Comparison of ENCODE assay signal across 13 mouse cellular contexts in genomic region chr11:107513047-107513446, GRCm38 (mm10). TPM values are rescaled to one million over a fixed set of nuclear protein-coding genes. Genes with fewer than 3 reads are reported as not detected.
DNase-seq lines count a peak whose midpoint lies in the region; ATAC-seq and TF ChIP-seq lines count a peak whose summit lies in the region.
"Had no signal": no experiment of that assay in that cellular context is flagged by ENCODE, and none has a peak within 500 bp of the region (broad histone marks: within the 10 kb centered on the region; RNA-seq: fewer than 3 reads in every experiment).

No protein-coding gene starts in this region.

- TF ChIP-seq POLR2A in heart, adult 2 months (IDR thresholded peaks at IDR 0.05; ENCODE audit: insufficient read depth, low read depth, low read length) = no peak

- no peak overlapping the region for H3K9ac ChIP-seq in heart, adult 2 months (ENCODE audit: low read depth, low read length)
- no peak overlapping the region for H3K9ac ChIP-seq in lung, embryonic 14.5 days
- no peak overlapping the region for H3K9ac ChIP-seq in embryonic facial prominence, embryonic 15.5 days
- H3K9ac ChIP-seq in midbrain, embryonic 15.5 days = no peak overlapping the region
- H3K9ac ChIP-seq: forebrain, embryonic 12.5 days; neural tube, embryonic 13.5 days had no signal

- peaks cover 6% of the 10 kb centered on the region for H3K4me1 ChIP-seq in heart, adult 2 months (ENCODE audit: control insufficient read depth, insufficient read depth, low read length)
- no peaks in the 10 kb centered on the region for H3K4me1 ChIP-seq in lung, embryonic 14.5 days (ENCODE audit: insufficient read depth)
- H3K4me1 ChIP-seq in embryonic facial prominence, embryonic 15.5 days = peaks cover 25% of the 10 kb centered on the region
- peaks cover 15% of the 10 kb centered on the region for H3K4me1 ChIP-seq in midbrain, embryonic 15.5 days

- no peak overlapping the region for H3K4me3 ChIP-seq in heart, adult 2 months
- no peak overlapping the region for H3K4me3 ChIP-seq in lung, embryonic 14.5 days (ENCODE audit: low read depth, low read length)
- H3K4me3 ChIP-seq in embryonic facial prominence, embryonic 15.5 days (replicated peaks) = no peak overlapping the region
- H3K4me3 ChIP-seq in midbrain, embryonic 15.5 days = no peak overlapping the region
- H3K4me3 ChIP-seq: forebrain, embryonic 12.5 days; hindbrain, embryonic 10.5 days; neural tube, embryonic 13.5 days had no signal

- no peaks in the 10 kb centered on the region for H3K9me3 ChIP-seq in lung, embryonic 14.5 days (ENCODE audit: low read depth, low read length)
- H3K9me3 ChIP-seq in embryonic facial prominence, embryonic 15.5 days (replicated peaks) = no peaks in the 10 kb centered on the region
- H3K9me3 ChIP-seq in midbrain, embryonic 15.5 days = no peaks in the 10 kb centered on the region
- H3K9me3 ChIP-seq: forebrain, embryonic 12.5 days; hindbrain, embryonic 10.5 days; neural tube, embryonic 13.5 days had no signal

- no peak for TF ChIP-seq CTCF in heart, adult 2 months (IDR thresholded peaks at IDR 0.05)
- no peak for TF ChIP-seq CTCF in lung, embryonic 14.5 days (IDR thresholded peaks at IDR 0.05; ENCODE audit: low read depth)

- peak; percentile 23 for DNase-seq in heart, adult 2 months
- no peak for DNase-seq in heart, adult 9 months (ENCODE audit: low spot score in 2 of 2)
- peak; percentile 55 for DNase-seq in lung, embryonic 14.5 days
- no peak for DNase-seq in lung, postnatal 25 days (ENCODE audit: low spot score)
- DNase-seq in thymus, postnatal 36 days = no peak
- DNase-seq in ovary, adult 18-20 months (ENCODE audit: low spot score) = no peak
- DNase-seq: adrenal gland, adult 2 months; lung, postnatal 36 days had no signal

- no peak overlapping the region for H3K4me2 ChIP-seq in lung, embryonic 14.5 days
- no peak overlapping the region; the same call in 1 of the 2 replicates for H3K4me2 ChIP-seq in embryonic facial prominence, embryonic 15.5 days (replicated peaks)
- no peak overlapping the region for H3K4me2 ChIP-seq in midbrain, embryonic 15.5 days
- H3K4me2 ChIP-seq: forebrain, embryonic 12.5 days; neural tube, embryonic 13.5 days had no signal

- no peaks in the 10 kb centered on the region for H3K36me3 ChIP-seq in heart, adult 2 months (ENCODE audit: control insufficient read depth, insufficient read depth, low read length)
- no peaks in the 10 kb centered on the region for H3K36me3 ChIP-seq in lung, embryonic 14.5 days (ENCODE audit: insufficient read depth)
- no peaks in the 10 kb centered on the region for H3K36me3 ChIP-seq in embryonic facial prominence, embryonic 15.5 days
- no peaks in the 10 kb centered on the region for H3K36me3 ChIP-seq in midbrain, embryonic 15.5 days (replicated peaks)
- H3K36me3 ChIP-seq: forebrain, embryonic 12.5 days; hindbrain, embryonic 10.5 days; neural tube, embryonic 13.5 days had no signal

- 29% methylated on average over 10 of the region's 10 CpGs for WGBS in heart, adult 2 months
- 62% methylated on average over 10 of the region's 10 CpGs for WGBS in lung, embryonic 14.5 days
- WGBS in embryonic facial prominence, embryonic 15.5 days = 36% methylated on average over 10 of the region's 10 CpGs
- 70% methylated on average over 10 of the region's 10 CpGs for WGBS in midbrain, embryonic 15.5 days

- no peaks in the 10 kb centered on the region for H3K27me3 ChIP-seq in heart, adult 2 months (ENCODE audit: control insufficient read depth, insufficient read depth, low read length)
- H3K27me3 ChIP-seq in lung, embryonic 14.5 days (ENCODE audit: insufficient read depth, low read length) = no peaks in the 10 kb centered on the region
- H3K27me3 ChIP-seq in embryonic facial prominence, embryonic 15.5 days = 0 out of 2 replicates have a peak, but pooled peaks cover 4% of the 10 kb centered on the region
- no peaks in the 10 kb centered on the region for H3K27me3 ChIP-seq in midbrain, embryonic 15.5 days (replicated peaks)
- H3K27me3 ChIP-seq: forebrain, embryonic 12.5 days had no signal

- intact Hi-C loops in heart, adult 2 months (cut with DNase I) = loop anchor here (2.0 kb wide), 1 partner anchor 340 kb away; no protein-coding TSS in a partner anchor

- ATAC-seq in lung, embryonic 14.5 days (ENCODE audit: insufficient read depth) = no peak
- no peak; the same call in 1 of the 2 replicates for ATAC-seq in embryonic facial prominence, embryonic 15.5 days (ENCODE audit: insufficient number of reproducible peaks, low FRiP score, low TSS enrichment, low read depth)
- peak; percentile 58 for ATAC-seq in midbrain, embryonic 15.5 days (replicated peaks)

- H3K27ac ChIP-seq in heart, adult 2 months = no peak overlapping the region
- no peak overlapping the region for H3K27ac ChIP-seq in lung, embryonic 14.5 days (ENCODE audit: low read depth)
- peak overlapping the region; percentile 76 for H3K27ac ChIP-seq in embryonic facial prominence, embryonic 15.5 days (replicated peaks)
- 0 out of 2 replicates have a peak overlapping the region, but pooled peaks have one; percentile 29 for H3K27ac ChIP-seq in midbrain, embryonic 15.5 days
- H3K27ac ChIP-seq: forebrain, embryonic 12.5 days; hindbrain, embryonic 10.5 days; neural tube, embryonic 13.5 days had no signal

- H3K79me2 ChIP-seq in heart, adult 2 months (replicated peaks; ENCODE audit: control insufficient read depth, insufficient read depth, low read length) = no peaks in the 10 kb centered on the region

- TF ChIP-seq EP300 in heart, adult 2 months (IDR thresholded peaks at IDR 0.05; ENCODE audit: insufficient read depth, low read depth, low read length) = no peak

RNA-seq across cellular contexts. Expression of gene Psmd12, which starts 33.8 kb away (rescaled TPM):
- 10 to 100 TPM; 78.3 to 92.2 TPM for total RNA-seq in heart, adult 2 months (2021)
- 22.6 and 42.4 TPM in 2 replicates for polyA plus RNA-seq in heart, adult 2 months (2012; rRNA removed)
- 188 and 192 TPM in 2 replicates for polyA plus RNA-seq in lung, embryonic 14.5 days (2014; fragmentation: Nextera tagmentation; extraction: Ambion mirVana)
- 153 and 161 TPM in 2 replicates for polyA plus RNA-seq in embryonic facial prominence, embryonic 15.5 days (2015; fragmentation: Nextera tagmentation; extraction: Ambion mirVana)
- 140 and 148 TPM in 2 replicates for polyA plus RNA-seq in midbrain, embryonic 15.5 days (2015; fragmentation: Nextera tagmentation; extraction: Ambion mirVana)

RNA-seq across cellular contexts. Expression of gene Helz, which starts 34.7 kb away (rescaled TPM):
- total RNA-seq in heart, adult 2 months (2021) = 10 to 100 TPM; 26.2 to 26.4 TPM
- polyA plus RNA-seq in heart, adult 2 months (2012; rRNA removed) = 9.0 and 10.8 TPM in 2 replicates
- 25.7 and 27.4 TPM in 2 replicates for polyA plus RNA-seq in lung, embryonic 14.5 days (2014; fragmentation: Nextera tagmentation; extraction: Ambion mirVana)
- 19.5 and 19.9 TPM in 2 replicates for polyA plus RNA-seq in embryonic facial prominence, embryonic 15.5 days (2015; fragmentation: Nextera tagmentation; extraction: Ambion mirVana)
- 17.3 and 17.8 TPM in 2 replicates for polyA plus RNA-seq in midbrain, embryonic 15.5 days (2015; fragmentation: Nextera tagmentation; extraction: Ambion mirVana)

RNA-seq across cellular contexts. Expression of gene Pitpnc1, which starts 42.5 kb away (rescaled TPM):
- 10 to 100 TPM; 66.4 to 68.1 TPM for total RNA-seq in heart, adult 2 months (2021)
- 22.7 and 39.4 TPM in 2 replicates for polyA plus RNA-seq in heart, adult 2 months (2012; rRNA removed)
- polyA plus RNA-seq in lung, embryonic 14.5 days (2014; fragmentation: Nextera tagmentation; extraction: Ambion mirVana) = 16.2 and 17.3 TPM in 2 replicates
- polyA plus RNA-seq in embryonic facial prominence, embryonic 15.5 days (2015; fragmentation: Nextera tagmentation; extraction: Ambion mirVana) = 20.6 and 22.0 TPM in 2 replicates
- 43.0 and 43.7 TPM in 2 replicates for polyA plus RNA-seq in midbrain, embryonic 15.5 days (2015; fragmentation: Nextera tagmentation; extraction: Ambion mirVana)

Comparison
In these comparisons a context has a peak if more than half of its experiments do, and no peak if none do; other contexts are left out.
1. DNase-seq: peak in heart, adult 2 months (2 of 2) and lung, embryonic 14.5 days (single experiment); none in heart, adult 9 months (0 of 2), lung, postnatal 25 days (single experiment), thymus, postnatal 36 days (0 of 2) and ovary, adult 18-20 months (single experiment).
2. H3K27ac ChIP-seq: peak in embryonic facial prominence, embryonic 15.5 days (single experiment) and midbrain, embryonic 15.5 days (single experiment); none in heart, adult 2 months (single experiment) and lung, embryonic 14.5 days (single experiment).